Mouse (Mus musculus): ENCODE data around the gene Fgf12. TPM values are rescaled to one million over a fixed set of nuclear protein-coding genes. Genes with fewer than 3 reads are reported as not detected.

Fgf12 gene
- polyA plus RNA-seq, 1 experiment from 2014 or later, result 42.6 TPM

DNA sequence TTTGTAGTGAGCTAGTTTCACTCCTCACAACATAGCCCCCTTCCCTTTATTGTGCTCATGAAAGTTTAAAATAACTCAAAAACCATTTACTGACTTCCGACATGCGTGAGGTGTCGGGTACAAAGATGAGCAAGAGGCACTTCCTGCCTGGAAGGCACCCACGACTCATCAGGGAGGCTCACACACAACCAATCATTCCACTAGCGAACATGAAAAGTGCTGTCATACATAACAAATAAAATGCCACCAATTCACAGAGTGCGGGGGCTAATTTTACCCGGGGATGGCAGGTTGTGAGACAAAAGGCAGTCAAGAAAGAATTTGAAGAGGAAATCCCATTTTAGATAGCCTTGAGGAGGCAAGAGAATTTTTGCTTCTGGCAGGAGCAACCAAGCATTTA is 344.6 kb downstream of the Fgf12 start:
- Histone ChIP-seq H3K9me3 (replicated peaks; ENCODE audit: control insufficient read depth, low read length) (no peaks in the 10 kb centered on the region), H3K36me3 (ENCODE audit: control insufficient read depth, insufficient read depth) (no peaks in the 10 kb centered on the region), H3K4me3 (ENCODE audit: low read length) (no peak overlapping the region), H3K27me3 (ENCODE audit: control insufficient read depth, insufficient read depth, low read length) (no peaks in the 10 kb centered on the region), H3K4me1 (ENCODE audit: control insufficient read depth, insufficient read depth, low read length) (no peaks in the 10 kb centered on the region), H3K9ac (ENCODE audit: low read length) (no peak overlapping the region), H3K27ac (ENCODE audit: low read length) (no peak overlapping the region), H3K4me2 (ENCODE audit: low read depth, low read length) (no peak overlapping the region)
- no peak for ATAC-seq (replicated peaks; ENCODE audit: extremely low read depth, insufficient read depth, low FRiP score)
- WGBS, result 58% methylated on average over 7 of the region's 7 CpGs

DNA sequence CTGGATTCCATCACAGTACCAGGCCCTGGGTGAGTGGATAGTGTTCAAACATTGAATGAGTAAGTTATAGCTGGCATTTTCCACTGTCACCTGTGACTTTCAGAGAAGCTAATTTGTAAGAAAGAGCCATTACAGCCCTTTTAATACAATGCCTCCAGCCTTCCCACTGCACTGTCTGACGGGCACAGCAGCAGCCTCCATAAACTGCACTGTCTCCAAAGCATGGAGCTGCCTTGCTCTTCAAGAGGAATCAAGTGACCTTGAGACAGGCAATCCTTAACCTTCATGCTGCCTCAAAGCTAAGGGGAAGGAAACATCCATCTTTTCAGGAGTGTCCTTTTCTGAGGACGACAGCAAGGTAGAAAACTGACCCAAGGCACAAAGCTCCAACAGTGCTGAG is 345.0 kb downstream of the Fgf12 start:
- no peaks in the 10 kb centered on the region for H3K27me3 ChIP-seq (ENCODE audit: control insufficient read depth, insufficient read depth, low read length)
- ATAC-seq (replicated peaks; ENCODE audit: extremely low read depth, insufficient read depth, low FRiP score), result no peak

DNA sequence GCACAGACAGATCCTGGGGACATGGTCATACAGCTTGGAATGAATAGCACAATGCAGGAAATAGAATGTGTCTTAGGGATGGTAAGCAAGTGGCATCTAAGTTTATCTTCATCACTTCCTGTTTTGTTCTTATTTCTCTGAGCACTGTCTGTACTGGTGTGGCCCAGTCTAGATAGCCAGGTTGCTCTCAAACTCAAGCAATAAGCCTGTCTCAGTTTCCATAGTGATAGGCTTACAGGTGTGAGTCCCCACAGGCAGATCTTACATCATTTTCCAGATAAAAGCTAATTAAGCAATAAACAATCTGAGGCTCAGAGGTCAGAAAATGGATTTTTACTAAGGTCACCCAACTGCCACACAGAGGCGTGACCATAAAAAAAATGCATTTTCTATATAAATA is 348.7 kb downstream of the Fgf12 start:
- no peak overlapping the region for H3K4me2 ChIP-seq (ENCODE audit: low read depth, low read length)
- no peaks in the 10 kb centered on the region for H3K27me3 ChIP-seq (ENCODE audit: control insufficient read depth, insufficient read depth, low read length)
- no peak overlapping the region for H3K27ac ChIP-seq (ENCODE audit: low read length)
- H3K36me3 ChIP-seq (ENCODE audit: control insufficient read depth, insufficient read depth), result no peaks in the 10 kb centered on the region
- no peaks in the 10 kb centered on the region for H3K9me3 ChIP-seq (replicated peaks; ENCODE audit: control insufficient read depth, low read length)
- no peak for ATAC-seq (replicated peaks; ENCODE audit: extremely low read depth, insufficient read depth, low FRiP score)
- H3K4me3 ChIP-seq (ENCODE audit: low read length), result no peak overlapping the region
- 83% methylated on average over 1 of the region's 1 CpGs for WGBS
- H3K9ac ChIP-seq (ENCODE audit: low read length), result no peak overlapping the region
- H3K4me1 ChIP-seq (ENCODE audit: control insufficient read depth, insufficient read depth, low read length), result no peaks in the 10 kb centered on the region

More for the DNA sequence above, 345.0 kb downstream of the Fgf12 start:
- WGBS, result 53% methylated on average over 2 of the region's 2 CpGs
- Histone ChIP-seq H3K4me2 (ENCODE audit: low read depth, low read length) (no peak overlapping the region), H3K4me1 (ENCODE audit: control insufficient read depth, insufficient read depth, low read length) (no peaks in the 10 kb centered on the region), H3K27ac (ENCODE audit: low read length) (no peak overlapping the region), H3K9me3 (replicated peaks; ENCODE audit: control insufficient read depth, low read length) (no peaks in the 10 kb centered on the region), H3K9ac (ENCODE audit: low read length) (no peak overlapping the region), H3K36me3 (ENCODE audit: control insufficient read depth, insufficient read depth) (no peaks in the 10 kb centered on the region), H3K4me3 (ENCODE audit: low read length) (no peak overlapping the region)

DNA sequence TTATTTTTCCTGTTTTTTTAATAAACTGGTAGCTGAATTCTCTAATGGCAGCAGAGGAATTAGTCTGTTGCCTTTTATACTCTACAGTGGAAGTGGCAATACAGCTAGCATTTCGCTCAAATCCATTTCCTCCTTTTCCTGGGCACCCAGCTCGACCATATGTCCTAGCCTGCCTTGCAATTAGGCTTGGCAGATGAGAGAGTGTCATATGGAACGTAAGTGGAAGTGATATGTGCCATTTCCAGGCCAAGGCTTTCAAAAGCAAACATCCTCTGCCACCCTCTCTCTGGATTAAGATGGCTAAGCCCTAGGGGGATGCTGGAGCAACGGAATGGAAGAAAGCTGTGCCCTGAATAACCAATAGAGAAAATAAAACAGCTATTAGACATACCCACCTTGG is 350.2 kb downstream of the Fgf12 start:
- no peak overlapping the region for H3K9ac ChIP-seq (ENCODE audit: low read length)
- no peaks in the 10 kb centered on the region for H3K4me1 ChIP-seq (ENCODE audit: control insufficient read depth, insufficient read depth, low read length)
- no peaks in the 10 kb centered on the region for H3K9me3 ChIP-seq (replicated peaks; ENCODE audit: control insufficient read depth, low read length)
- no peak for ATAC-seq (replicated peaks; ENCODE audit: extremely low read depth, insufficient read depth, low FRiP score)
- H3K36me3 ChIP-seq (ENCODE audit: control insufficient read depth, insufficient read depth), result no peaks in the 10 kb centered on the region
- H3K4me2 ChIP-seq (ENCODE audit: low read depth, low read length), result no peak overlapping the region
- no peak overlapping the region for H3K27ac ChIP-seq (ENCODE audit: low read length)
- 55% methylated on average over 4 of the region's 4 CpGs for WGBS
- no peaks in the 10 kb centered on the region for H3K27me3 ChIP-seq (ENCODE audit: control insufficient read depth, insufficient read depth, low read length)
- no peak overlapping the region for H3K4me3 ChIP-seq (ENCODE audit: low read length)

DNA sequence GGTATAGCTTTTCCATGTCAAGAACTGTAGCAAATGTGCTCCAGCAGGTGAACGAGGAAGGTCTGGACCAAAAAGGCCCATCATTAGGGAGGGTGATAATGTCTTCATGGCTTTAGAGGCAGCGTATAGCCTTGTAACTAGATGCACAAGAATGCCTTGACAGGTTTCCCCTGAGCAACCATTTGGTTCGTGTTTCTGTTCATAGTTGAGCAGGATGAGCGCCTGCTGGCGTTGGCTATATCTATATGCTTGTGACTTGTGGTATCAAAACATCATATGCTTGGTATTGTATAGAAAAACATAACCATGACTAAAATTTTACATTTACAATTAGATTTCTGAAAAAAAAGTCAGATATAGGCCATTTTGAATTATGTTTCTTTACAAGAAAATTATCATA is 361.6 kb downstream of the Fgf12 start:
- Histone ChIP-seq H3K4me2 (ENCODE audit: low read depth, low read length) (no peak overlapping the region), H3K27me3 (ENCODE audit: control insufficient read depth, insufficient read depth, low read length) (no peaks in the 10 kb centered on the region), H3K27ac (ENCODE audit: low read length) (no peak overlapping the region), H3K4me3 (ENCODE audit: low read length) (no peak overlapping the region), H3K9me3 (replicated peaks; ENCODE audit: control insufficient read depth, low read length) (no peaks in the 10 kb centered on the region), H3K36me3 (ENCODE audit: control insufficient read depth, insufficient read depth) (no peaks in the 10 kb centered on the region), H3K4me1 (ENCODE audit: control insufficient read depth, insufficient read depth, low read length) (no peaks in the 10 kb centered on the region), H3K9ac (ENCODE audit: low read length) (no peak overlapping the region)
- WGBS, result 77% methylated on average over 5 of the region's 5 CpGs
- ATAC-seq (replicated peaks; ENCODE audit: extremely low read depth, insufficient read depth, low FRiP score), result no peak

GRCm38 (mm10) chr16:28389114-28389513 is 363.8 kb downstream of the Fgf12 start:
- Histone ChIP-seq H3K9ac (ENCODE audit: low read length) (no peak overlapping the region), H3K9me3 (replicated peaks; ENCODE audit: control insufficient read depth, low read length) (no peaks in the 10 kb centered on the region), H3K4me2 (ENCODE audit: low read depth, low read length) (no peak overlapping the region), H3K4me1 (ENCODE audit: control insufficient read depth, insufficient read depth, low read length) (no peaks in the 10 kb centered on the region), H3K36me3 (ENCODE audit: control insufficient read depth, insufficient read depth) (no peaks in the 10 kb centered on the region), H3K4me3 (ENCODE audit: low read length) (no peak overlapping the region), H3K27me3 (ENCODE audit: control insufficient read depth, insufficient read depth, low read length) (no peaks in the 10 kb centered on the region), H3K27ac (ENCODE audit: low read length) (no peak overlapping the region)
- ATAC-seq (replicated peaks; ENCODE audit: extremely low read depth, insufficient read depth, low FRiP score), result no peak
- WGBS, result 75% methylated on average over 4 of the region's 4 CpGs

- H3K9me3 ChIP-seq (replicated peaks; ENCODE audit: control insufficient read depth, low read length), result no peaks in the 10 kb centered on the region
- no peak for ATAC-seq (replicated peaks; ENCODE audit: extremely low read depth, insufficient read depth, low FRiP score)
- no peak overlapping the region for H3K4me2 ChIP-seq (ENCODE audit: low read depth, low read length)
- H3K4me3 ChIP-seq (ENCODE audit: low read length), result no peak overlapping the region
- H3K36me3 ChIP-seq (ENCODE audit: control insufficient read depth, insufficient read depth), result no peaks in the 10 kb centered on the region
- H3K27ac ChIP-seq (ENCODE audit: low read length), result no peak overlapping the region
- H3K9ac ChIP-seq (ENCODE audit: low read length), result no peak overlapping the region
- H3K4me1 ChIP-seq (ENCODE audit: control insufficient read depth, insufficient read depth, low read length), result no peaks in the 10 kb centered on the region
- H3K27me3 ChIP-seq (ENCODE audit: control insufficient read depth, insufficient read depth, low read length), result no peaks in the 10 kb centered on the region
- WGBS, result 78% methylated on average over 2 of the region's 2 CpGs
These were observed 378.1 kb downstream of the Fgf12 start for GRCm38 (mm10) chr16:28374790-28375189.

GRCm38 (mm10) chr16:28373311-28373710 is 379.6 kb downstream of the Fgf12 start:
- H3K27me3 ChIP-seq (ENCODE audit: control insufficient read depth, insufficient read depth, low read length), result no peaks in the 10 kb centered on the region

DNA sequence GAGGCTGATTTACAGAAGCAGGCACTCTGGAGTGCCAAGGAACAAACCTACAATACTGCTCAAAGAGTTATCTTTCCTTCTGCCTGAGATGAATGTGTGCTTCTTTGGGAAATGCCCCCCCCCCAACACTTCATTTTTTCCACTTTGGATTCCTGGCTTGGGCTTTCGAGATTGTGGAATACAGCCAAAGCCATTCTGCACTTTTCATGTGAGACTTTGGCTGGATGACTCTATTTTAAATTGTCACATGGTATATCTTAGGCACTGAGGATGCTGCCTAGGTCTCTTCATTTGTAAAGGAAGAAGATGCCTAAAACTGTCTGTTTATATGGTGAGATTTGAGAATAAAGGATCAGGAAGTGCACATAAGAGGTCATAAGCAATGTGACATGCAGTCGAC is 402.2 kb downstream of the Fgf12 start:
- Histone ChIP-seq H3K9ac (ENCODE audit: low read length) (no peak overlapping the region), H3K4me2 (ENCODE audit: low read depth, low read length) (no peak overlapping the region), H3K36me3 (ENCODE audit: control insufficient read depth, insufficient read depth) (no peaks in the 10 kb centered on the region), H3K4me1 (ENCODE audit: control insufficient read depth, insufficient read depth, low read length) (no peaks in the 10 kb centered on the region), H3K27me3 (ENCODE audit: control insufficient read depth, insufficient read depth, low read length) (no peaks in the 10 kb centered on the region), H3K9me3 (replicated peaks; ENCODE audit: control insufficient read depth, low read length) (no peaks in the 10 kb centered on the region), H3K4me3 (ENCODE audit: low read length) (no peak overlapping the region), H3K27ac (ENCODE audit: low read length) (no peak overlapping the region)
- no peak for ATAC-seq (replicated peaks; ENCODE audit: extremely low read depth, insufficient read depth, low FRiP score)
- 53% methylated on average over 2 of the region's 2 CpGs for WGBS

More at GRCm38 (mm10) chr16:28373311-28373710, 379.6 kb downstream of the Fgf12 start:
- Histone ChIP-seq H3K9ac (ENCODE audit: low read length) (no peak overlapping the region), H3K36me3 (ENCODE audit: control insufficient read depth, insufficient read depth) (no peaks in the 10 kb centered on the region), H3K4me1 (ENCODE audit: control insufficient read depth, insufficient read depth, low read length) (no peaks in the 10 kb centered on the region), H3K27ac (ENCODE audit: low read length) (no peak overlapping the region), H3K4me2 (ENCODE audit: low read depth, low read length) (no peak overlapping the region), H3K4me3 (ENCODE audit: low read length) (no peak overlapping the region), H3K9me3 (replicated peaks; ENCODE audit: control insufficient read depth, low read length) (no peaks in the 10 kb centered on the region)
- ATAC-seq (replicated peaks; ENCODE audit: extremely low read depth, insufficient read depth, low FRiP score), result no peak

GRCm38 (mm10) chr16:28345323-28345722 is 407.5 kb downstream of the Fgf12 start:
- H3K36me3 ChIP-seq (ENCODE audit: control insufficient read depth, insufficient read depth), result no peaks in the 10 kb centered on the region
- H3K27ac ChIP-seq (ENCODE audit: low read length), result no peak overlapping the region
- H3K9ac ChIP-seq (ENCODE audit: low read length), result no peak overlapping the region
- no peak overlapping the region for H3K4me2 ChIP-seq (ENCODE audit: low read depth, low read length)
- 54% methylated on average over 6 of the region's 6 CpGs for WGBS
- H3K4me3 ChIP-seq (ENCODE audit: low read length), result no peak overlapping the region
- no peaks in the 10 kb centered on the region for H3K4me1 ChIP-seq (ENCODE audit: control insufficient read depth, insufficient read depth, low read length)
- no peak for ATAC-seq (replicated peaks; ENCODE audit: extremely low read depth, insufficient read depth, low FRiP score)
- H3K9me3 ChIP-seq (replicated peaks; ENCODE audit: control insufficient read depth, low read length), result no peaks in the 10 kb centered on the region
- H3K27me3 ChIP-seq (ENCODE audit: control insufficient read depth, insufficient read depth, low read length), result no peaks in the 10 kb centered on the region

Data from heart, embryonic 16.5 days (tissue).